Mouse (Mus musculus): ENCODE data around the gene Bcas1.

Bcas1 gene

GRCm38 (mm10) chr2:170310310-170310987, 117.2 kb downstream of the Bcas1 start:
- DNase-seq (ENCODE audit: low spot score) = no peak

GRCm38 (mm10) chr2:170308966-170309365, 118.7 kb downstream of the Bcas1 start:
- DNase-seq (ENCODE audit: low spot score) = no peak

GRCm38 (mm10) chr2:170308033-170308820, 119.4 kb downstream of the Bcas1 start:
- DNase-seq (ENCODE audit: low spot score) = no peak

- DNase-seq (ENCODE audit: low spot score) = no peak
Observed at GRCm38 (mm10) chr2:170307589-170308021, 120.0 kb downstream of the Bcas1 start.

- DNase-seq (ENCODE audit: low spot score) = no peak
Observed at GRCm38 (mm10) chr2:170306637-170307320, 120.9 kb downstream of the Bcas1 start.

GRCm38 (mm10) chr2:170304766-170305165, 122.9 kb downstream of the Bcas1 start:
- no peak for DNase-seq (ENCODE audit: low spot score)

GRCm38 (mm10) chr2:170303595-170303994, 124.0 kb downstream of the Bcas1 start:
- DNase-seq (ENCODE audit: low spot score) = no peak

GRCm38 (mm10) chr2:170302825-170303224, 124.8 kb downstream of the Bcas1 start:
- no peak for DNase-seq (ENCODE audit: low spot score)

Measured in spleen, adult 12 weeks (tissue).